Mouse (Mus musculus): ENCODE results near the gene Kdm2a.
"Not testable (repeated sequence)": the region's sequence is repeated elsewhere in the genome, so short reads cannot be mapped to it uniquely, and the experiment has no call there.

Gene Kdm2a

GRCm38 (mm10) chr19:4414631-4415030 lies 16.5 kb upstream of the Kdm2a start:
- DNase-seq, result no peak

DNA sequence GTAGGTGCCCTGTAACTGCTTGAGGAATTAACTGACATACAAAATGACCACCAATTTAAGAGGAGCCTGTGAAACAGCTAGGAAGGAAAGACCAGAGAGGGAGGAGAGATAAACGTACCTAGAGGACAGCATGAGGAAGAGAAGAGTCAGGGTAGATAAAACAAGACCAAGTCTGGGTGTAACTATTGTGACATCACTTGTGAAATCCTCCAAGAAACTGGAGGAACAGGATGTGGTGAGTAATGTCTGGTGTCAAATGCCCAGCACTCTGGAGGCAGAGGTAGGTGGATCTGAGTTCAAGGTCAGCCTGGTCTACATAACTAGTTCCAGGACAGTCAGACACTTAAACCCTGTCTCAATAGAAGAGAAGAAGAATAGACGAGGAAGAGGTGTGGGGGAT lies 11.0 kb upstream of the Kdm2a start:
- no peak for DNase-seq

DNA sequence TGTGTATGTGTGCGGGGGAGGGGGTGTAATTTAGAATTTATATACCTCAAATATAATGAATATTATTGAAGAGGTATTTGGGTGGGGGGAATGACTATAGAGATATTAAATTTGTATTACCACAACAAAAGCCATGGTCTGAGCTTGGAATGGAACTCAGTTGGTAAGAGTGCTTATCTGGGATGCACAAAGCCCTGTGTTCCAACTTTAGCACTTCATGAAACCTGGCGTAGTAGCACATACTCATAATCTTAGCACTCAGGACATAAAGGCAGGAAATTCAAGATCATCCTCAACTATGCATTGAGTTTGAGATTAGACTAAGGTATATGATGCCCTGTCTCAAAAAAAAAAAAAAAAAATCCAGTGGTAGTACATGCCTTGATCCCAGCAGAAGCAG lies 6.8 kb upstream of the Kdm2a start:
- no peak for DNase-seq

DNA sequence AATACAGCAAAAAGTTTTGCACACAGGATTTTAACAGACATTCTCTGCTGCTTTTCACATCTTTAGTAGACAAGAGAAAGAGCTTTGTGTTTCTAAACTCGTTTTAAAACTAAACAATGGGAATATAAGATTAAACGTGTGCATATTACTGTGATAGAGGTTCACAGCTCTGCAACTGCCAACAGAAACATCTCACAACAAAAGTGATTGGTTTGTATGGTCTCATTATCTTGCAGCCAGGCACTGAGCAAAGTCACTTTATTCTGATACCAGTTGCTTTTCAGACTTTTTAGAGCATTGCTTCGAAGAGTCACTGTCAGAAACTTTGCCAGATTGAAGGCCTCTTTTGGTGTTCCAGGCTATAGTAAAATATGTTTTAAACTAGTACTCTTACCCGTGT lies 874 bp upstream of the Kdm2a start:
- DNase-seq, result no peak

DNA sequence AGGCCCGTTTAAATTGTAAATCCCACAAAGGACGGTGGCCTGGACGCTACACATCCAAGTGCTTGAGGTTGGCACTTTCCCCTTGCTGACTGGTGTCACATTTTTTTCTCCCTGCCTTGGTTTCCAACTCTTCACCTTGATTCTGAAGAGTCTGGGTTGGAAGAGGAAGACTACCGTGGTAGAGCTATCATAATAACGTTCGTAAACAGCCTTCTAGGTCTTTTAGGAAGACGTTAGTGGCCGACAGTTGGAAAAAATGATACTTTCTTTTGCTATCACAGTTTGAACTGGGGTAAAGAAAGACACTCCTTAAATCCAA lies 504 bp upstream of the Kdm2a start:
- no peak for DNase-seq

- peak; percentile 98 for DNase-seq
These were observed 887 bp downstream of the Kdm2a start for GRCm38 (mm10) chr19:4396998-4397797.

GRCm38 (mm10) chr19:4396081-4396997 lies 1.7 kb downstream of the Kdm2a start:
- peak; percentile 61 for DNase-seq

- DNase-seq, result no peak
These were observed 10.8 kb downstream of the Kdm2a start for GRCm38 (mm10) chr19:4387276-4387675.

DNA sequence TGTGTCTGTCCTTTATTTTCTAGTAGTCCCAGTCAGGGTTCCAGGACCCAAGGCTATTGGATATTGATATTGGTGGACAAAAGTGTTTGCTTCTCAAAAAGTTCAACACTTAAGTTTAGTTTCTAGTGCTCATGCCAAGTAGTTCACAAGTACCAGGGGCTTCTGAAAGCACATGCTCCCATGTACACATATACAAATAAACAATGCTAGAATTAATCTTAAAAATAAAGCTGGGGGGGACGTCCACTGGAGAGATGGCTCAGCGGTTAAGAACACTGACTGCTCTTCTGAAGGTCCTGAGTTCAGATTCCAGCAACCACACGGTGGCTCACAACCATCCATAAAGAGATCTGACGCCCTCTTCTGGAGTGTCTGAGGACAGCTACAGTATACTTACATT lies 13.1 kb downstream of the Kdm2a start:
- no peak for DNase-seq

DNA sequence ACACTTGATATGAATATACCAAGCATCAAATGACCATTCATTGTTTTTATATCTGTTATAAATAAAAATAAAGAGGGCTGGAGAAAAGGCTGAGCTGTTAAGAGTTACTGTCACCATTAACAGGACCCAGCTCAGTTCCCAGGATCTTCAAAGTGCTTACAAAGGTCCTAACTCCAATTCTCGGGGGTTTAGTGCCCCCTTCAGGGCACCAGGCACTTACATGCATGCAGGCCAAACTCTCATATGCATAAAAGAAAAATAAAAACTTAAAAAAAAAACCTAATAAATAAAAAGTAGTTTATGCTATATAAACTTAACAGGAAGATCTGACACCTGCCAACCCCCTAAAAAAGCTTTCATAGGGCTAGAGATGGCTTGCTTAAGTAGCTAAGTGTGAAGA lies 13.8 kb downstream of the Kdm2a start:
- DNase-seq, result peak; percentile 23

DNA sequence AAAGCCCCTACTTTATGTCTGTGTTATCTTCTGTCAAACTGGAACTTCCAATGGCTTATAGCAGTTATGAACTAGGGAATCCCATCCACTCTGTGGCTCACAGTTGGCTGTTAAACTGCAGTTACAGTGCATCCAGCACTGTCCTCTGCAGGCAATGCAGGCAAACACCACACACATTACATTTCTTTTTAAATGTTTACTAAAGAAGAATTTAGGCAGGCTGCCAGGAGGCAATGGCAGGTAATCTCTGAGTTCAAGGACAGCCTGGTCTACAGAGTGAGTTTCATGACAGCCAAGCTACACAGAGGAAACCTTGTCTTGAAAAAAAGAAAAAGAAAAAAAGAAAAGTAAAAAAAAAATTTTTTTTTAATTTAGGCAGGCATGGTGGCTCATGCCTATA lies 14.8 kb downstream of the Kdm2a start:
- no peak for DNase-seq

- DNase-seq, result not testable (repeated sequence)
These were observed 15.8 kb downstream of the Kdm2a start for GRCm38 (mm10) chr19:4382303-4382702.

GRCm38 (mm10) chr19:4370656-4371055 lies 27.4 kb downstream of the Kdm2a start:
- no peak for DNase-seq

GRCm38 (mm10) chr19:4370254-4370653 lies 27.8 kb downstream of the Kdm2a start:
- DNase-seq, result no peak

GRCm38 (mm10) chr19:4349455-4349854 lies 48.6 kb downstream of the Kdm2a start:
- no peak for DNase-seq

DNA sequence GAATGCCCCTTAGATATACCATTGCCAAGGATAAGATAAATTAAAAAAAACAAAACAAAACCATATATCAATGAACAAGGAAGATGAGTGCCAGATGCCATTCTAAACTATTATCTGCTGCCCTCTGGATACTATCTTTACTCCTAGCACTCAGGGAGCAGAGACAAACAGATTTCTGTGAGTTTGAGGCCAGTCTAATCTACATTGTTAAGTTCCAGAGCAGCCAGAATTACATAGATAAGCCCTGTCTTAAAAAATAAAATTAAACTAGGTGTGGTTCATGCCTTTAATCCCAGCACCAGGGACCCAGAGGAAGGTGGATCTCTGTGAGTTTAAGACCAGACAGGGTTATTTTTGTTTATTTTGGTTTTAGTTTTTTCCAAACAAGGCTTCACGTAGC lies 51.6 kb downstream of the Kdm2a start:
- no peak for DNase-seq

DNA sequence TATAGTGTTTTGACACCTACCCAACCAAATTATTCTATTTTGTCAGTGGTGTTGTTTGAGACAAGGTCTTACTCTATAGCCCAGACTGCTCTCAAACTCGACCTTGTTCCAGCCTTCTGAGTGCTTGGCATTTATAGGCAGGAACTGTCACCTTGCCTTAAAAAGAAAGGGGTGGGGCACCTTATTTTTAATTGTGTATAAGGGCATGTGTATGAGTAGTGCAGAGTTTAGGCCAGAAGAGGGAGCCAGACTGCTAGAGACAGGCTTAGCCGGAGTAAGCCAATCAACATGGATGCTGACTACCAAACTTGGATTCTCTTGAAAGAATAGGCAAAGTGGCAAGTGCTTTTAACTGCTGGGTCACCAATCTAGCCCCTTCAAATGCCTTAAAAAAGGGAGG lies 59.9 kb downstream of the Kdm2a start:
- DNase-seq, result peak; percentile 77

- peak; percentile 97 for DNase-seq
These were observed 64.3 kb downstream of the Kdm2a start for GRCm38 (mm10) chr19:4333791-4334190.

DNA sequence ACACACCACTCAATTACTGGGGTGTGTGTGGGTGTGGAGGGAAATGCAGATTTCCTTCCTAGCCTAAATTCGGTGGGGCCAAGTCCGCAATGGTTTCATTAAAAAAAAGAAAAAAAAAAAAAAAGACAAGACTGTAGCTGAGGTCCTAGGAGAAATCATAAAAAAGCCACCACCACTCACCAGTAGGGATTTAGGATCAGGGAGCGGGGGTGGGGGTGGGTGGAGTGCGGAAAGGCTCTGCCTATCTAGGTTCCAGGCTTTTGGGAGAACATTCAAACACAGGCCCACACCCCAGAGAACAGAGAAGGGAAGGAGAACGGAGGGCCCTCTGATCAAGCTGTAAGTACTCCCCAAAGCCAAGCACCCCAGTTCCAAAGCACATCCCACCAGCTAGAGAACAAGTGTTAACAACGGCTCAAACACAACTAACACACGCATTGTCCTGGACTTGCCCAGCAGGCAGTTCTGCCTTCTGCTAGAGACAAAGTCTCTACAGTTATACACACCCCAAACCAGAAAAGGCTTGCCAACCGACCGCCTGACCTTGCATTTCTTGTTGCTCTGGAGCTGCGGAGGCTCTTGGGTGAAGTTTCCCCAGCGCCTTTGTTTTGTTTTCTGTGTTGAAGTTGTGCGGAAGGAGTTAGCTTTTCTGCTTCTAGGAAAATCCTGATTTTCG lies 64.8 kb downstream of the Kdm2a start:
- no peak for DNase-seq

DNA sequence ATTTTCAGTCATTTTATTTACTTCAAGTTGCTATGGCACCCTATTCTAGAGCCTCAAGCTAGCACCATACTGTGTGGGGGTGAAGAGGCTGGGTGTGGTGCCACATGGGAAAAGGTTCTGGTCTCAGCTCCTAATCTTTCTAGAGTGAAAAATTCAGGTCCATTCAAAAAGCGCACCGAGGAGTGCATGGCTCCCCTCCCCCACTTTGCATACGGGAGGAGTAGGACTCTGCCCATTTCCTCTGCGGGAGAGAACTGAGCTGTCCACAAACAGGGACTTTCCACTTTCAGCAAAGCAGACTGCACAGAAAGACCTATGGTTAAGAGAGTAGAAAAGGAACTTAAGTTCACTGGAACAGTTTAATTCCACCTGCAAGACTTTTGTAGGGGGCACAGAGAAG lies 65.4 kb downstream of the Kdm2a start:
- peak; percentile 80 for DNase-seq

GRCm38 (mm10) chr19:4331273-4331672 lies 66.8 kb downstream of the Kdm2a start:
- no peak for DNase-seq

- DNase-seq, result no peak
These were observed 67.5 kb downstream of the Kdm2a start for GRCm38 (mm10) chr19:4330603-4331002.

- DNase-seq, result no peak
These were observed 69.3 kb downstream of the Kdm2a start for GRCm38 (mm10) chr19:4328737-4329304.
